Mouse (Mus musculus): ENCODE results near the gene Itpkb. TPM values are rescaled to one million over a fixed set of nuclear protein-coding genes. Genes with fewer than 3 reads are reported as not detected.

Gene Itpkb
- total RNA-seq (2012; rRNA removed), result 2.8 and 3.3 TPM in 2 replicates

DNA sequence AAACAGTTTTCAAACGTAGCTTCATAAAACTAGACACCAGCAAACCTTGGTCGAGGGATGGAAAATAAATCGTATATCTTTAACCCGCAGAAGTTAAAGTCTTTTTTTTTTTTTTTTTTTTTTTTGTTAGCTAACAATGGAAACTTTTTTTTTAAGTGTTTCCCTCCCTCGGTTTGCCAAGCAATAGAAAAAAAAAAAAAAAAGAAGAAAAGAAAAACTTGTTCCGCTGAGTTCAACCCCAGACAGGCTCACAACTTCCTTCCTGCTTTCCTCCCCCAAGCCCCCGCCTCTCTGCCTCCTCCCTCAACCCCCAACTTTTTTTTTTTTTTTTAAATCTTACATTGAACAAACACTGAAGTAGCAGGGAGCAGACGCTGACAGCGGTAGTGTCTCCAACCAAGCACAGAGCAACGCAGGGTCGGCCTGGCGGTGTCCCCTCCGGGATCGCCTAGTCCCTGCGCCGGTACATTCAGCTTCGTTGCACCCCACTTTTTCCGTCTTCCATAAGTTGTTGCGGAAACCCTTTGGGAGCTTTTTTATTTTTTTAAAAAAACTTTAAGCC lies at the start of gene Itpkb:
Itpkb (plus strand) TSS at position 341 of the 562 bp plus-strand sequence.
- no peaks in the 10 kb centered on the region for H3K9me3 ChIP-seq (ENCODE audit: control insufficient read depth, insufficient read depth, low read depth, low read length)
- no peak for TF ChIP-seq MAFK (IDR thresholded peaks at IDR 0.05; ENCODE audit: insufficient read depth, low read depth, low read length)
- TF ChIP-seq ZNF384 (IDR thresholded peaks at IDR 0.05; ENCODE audit: low read depth, low read length), result peak; percentile 87
- no peak within 1 kb of the TSS for H3K27ac ChIP-seq (ENCODE audit: insufficient read depth, low read depth, low read length, poor library complexity, severe bottlenecking)
- H3K4me3 ChIP-seq (ENCODE audit: insufficient read depth in 1 of 2, low read depth in 1 of 2, low read length in 2 of 2, poor library complexity in 1 of 2, severe bottlenecking in 1 of 2), result peak within 1 kb of the TSS; percentile 50 to 60
- in situ Hi-C loops (cut with MboI; ENCODE audit: low sequenced_read_pairs in 2 of 2, unreplicated experiment in 2 of 2), result no loop called here
- no peak for DNase-seq (ENCODE audit: low read depth, low spot score)
- H3K9ac ChIP-seq (ENCODE audit: insufficient read depth, low read depth, low read length, poor library complexity, severe bottlenecking), result peak within 1 kb of the TSS; percentile 38
- H3K36me3 ChIP-seq (ENCODE audit: control insufficient read depth, insufficient read depth, low read length, poor library complexity, severe bottlenecking), result no peaks in the 10 kb centered on the region
- peaks cover 1 to 4% of the 10 kb centered on the region in 2 experiments; a peak in 1 of 4 replicates for H3K4me1 ChIP-seq (ENCODE audit: control insufficient read depth in 2 of 2, insufficient read depth in 2 of 2, low read length in 2 of 2, poor library complexity in 1 of 2)

DNA sequence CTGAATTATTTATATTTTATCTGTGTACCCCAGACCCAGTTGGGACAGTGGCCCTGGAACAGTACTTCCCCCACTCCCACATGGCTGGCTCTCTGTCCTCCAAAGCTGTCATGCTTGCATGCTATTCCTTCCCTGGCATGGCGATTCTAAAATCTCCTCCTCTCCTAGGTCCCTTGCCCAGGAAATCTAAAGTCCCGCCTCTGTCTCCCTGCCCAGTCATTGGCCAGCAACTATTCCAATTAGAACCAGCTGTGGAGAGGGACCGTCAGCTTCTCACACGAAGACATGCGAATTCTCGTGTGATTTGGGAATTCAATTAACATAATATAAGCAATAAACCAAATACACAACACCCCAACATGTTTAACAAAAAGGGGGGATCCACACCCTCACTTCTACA lies 47.7 kb upstream of the Itpkb start:
- Histone ChIP-seq H3K9ac (ENCODE audit: insufficient read depth, low read depth, low read length, poor library complexity, severe bottlenecking) (no peak overlapping the region), H3K36me3 (ENCODE audit: control insufficient read depth, insufficient read depth, low read length, poor library complexity, severe bottlenecking) (no peaks in the 10 kb centered on the region), H3K4me3 (ENCODE audit: insufficient read depth in 1 of 2, low read depth in 1 of 2, low read length in 2 of 2, poor library complexity in 1 of 2, severe bottlenecking in 1 of 2) (no peak overlapping the region), H3K4me1 (ENCODE audit: control insufficient read depth in 2 of 2, insufficient read depth in 2 of 2, low read length in 2 of 2, poor library complexity in 1 of 2) (peaks cover 0 to 13% of the 10 kb centered on the region in 2 experiments; a peak in 2 of 4 replicates), H3K9me3 (ENCODE audit: control insufficient read depth, insufficient read depth, low read depth, low read length) (no peaks in the 10 kb centered on the region), H3K27ac (ENCODE audit: insufficient read depth, low read depth, low read length, poor library complexity, severe bottlenecking) (no peak overlapping the region)
- DNase-seq (ENCODE audit: low read depth, low spot score), result no peak
- in situ Hi-C loops (cut with MboI; ENCODE audit: low sequenced_read_pairs in 2 of 2, unreplicated experiment in 2 of 2), result loop anchor here in 1 of 2 experiments (10.0 kb wide), 1 partner anchor 122 kb away; no protein-coding TSS in a partner anchor
- TF ChIP-seq HCFC1 (IDR thresholded peaks at IDR 0.05; ENCODE audit: borderline replicate concordance, insufficient read depth, low read length) (no peak), CHD2 (IDR thresholded peaks at IDR 0.05; ENCODE audit: low read depth, low read length) (no peak), MAFK (IDR thresholded peaks at IDR 0.05; ENCODE audit: insufficient read depth, low read depth, low read length) (no peak), ZC3H11A (IDR thresholded peaks at IDR 0.05; ENCODE audit: borderline replicate concordance, low read depth, low read length) (no peak), ZNF384 (IDR thresholded peaks at IDR 0.05; ENCODE audit: low read depth, low read length) (no peak)

DNA sequence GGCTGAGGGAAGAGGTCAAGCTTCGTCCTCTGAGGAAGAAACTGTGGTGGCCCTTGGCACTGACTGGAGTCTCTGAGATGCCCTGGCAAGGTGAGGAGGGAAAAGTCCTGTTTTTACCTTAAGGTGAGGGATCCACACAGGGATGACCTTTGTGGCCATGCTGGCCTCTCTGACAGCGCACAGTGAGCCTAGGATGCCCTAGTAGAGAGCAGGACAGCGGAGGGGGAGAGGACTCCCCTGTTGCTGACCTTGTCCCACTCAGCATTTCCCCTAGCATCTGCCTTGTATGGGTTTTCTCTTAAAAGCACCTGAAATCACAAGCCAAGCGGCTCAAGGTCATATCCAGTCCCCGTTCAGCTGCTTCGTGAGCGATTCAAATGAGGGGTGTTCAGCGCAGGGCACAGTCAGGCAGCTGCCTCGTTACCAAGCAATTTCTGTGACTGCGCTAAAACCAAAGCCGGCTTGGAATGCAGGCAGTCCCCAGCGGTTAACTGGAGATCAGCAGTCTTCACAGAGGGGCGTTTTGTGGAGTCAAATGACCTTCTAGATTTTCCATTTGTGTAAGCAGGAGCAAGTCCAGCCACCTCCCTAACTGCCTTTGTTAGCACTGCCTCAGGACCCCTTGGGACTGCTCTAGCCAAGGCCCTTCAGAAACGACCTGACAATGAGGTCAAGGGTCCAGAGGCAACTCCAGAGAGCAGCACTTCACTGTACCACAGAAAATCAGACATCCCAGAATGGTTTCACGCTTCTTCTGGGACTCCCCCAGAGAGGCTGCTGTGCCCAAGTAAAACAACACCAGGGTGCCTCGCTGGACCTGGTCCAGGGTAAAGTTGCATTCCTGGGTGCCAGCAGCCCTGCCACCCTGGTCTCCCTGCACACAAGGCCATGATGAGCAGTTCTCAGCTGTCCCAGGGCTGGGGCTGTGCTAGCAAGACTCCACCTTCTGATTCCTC lies 46.2 kb upstream of the Itpkb start:
- no peak overlapping the region for H3K4me3 ChIP-seq (ENCODE audit: insufficient read depth in 1 of 2, low read depth in 1 of 2, low read length in 2 of 2, poor library complexity in 1 of 2, severe bottlenecking in 1 of 2)
- H3K36me3 ChIP-seq (ENCODE audit: control insufficient read depth, insufficient read depth, low read length, poor library complexity, severe bottlenecking), result no peaks in the 10 kb centered on the region
- no peak overlapping the region for H3K9ac ChIP-seq (ENCODE audit: insufficient read depth, low read depth, low read length, poor library complexity, severe bottlenecking)

DNA sequence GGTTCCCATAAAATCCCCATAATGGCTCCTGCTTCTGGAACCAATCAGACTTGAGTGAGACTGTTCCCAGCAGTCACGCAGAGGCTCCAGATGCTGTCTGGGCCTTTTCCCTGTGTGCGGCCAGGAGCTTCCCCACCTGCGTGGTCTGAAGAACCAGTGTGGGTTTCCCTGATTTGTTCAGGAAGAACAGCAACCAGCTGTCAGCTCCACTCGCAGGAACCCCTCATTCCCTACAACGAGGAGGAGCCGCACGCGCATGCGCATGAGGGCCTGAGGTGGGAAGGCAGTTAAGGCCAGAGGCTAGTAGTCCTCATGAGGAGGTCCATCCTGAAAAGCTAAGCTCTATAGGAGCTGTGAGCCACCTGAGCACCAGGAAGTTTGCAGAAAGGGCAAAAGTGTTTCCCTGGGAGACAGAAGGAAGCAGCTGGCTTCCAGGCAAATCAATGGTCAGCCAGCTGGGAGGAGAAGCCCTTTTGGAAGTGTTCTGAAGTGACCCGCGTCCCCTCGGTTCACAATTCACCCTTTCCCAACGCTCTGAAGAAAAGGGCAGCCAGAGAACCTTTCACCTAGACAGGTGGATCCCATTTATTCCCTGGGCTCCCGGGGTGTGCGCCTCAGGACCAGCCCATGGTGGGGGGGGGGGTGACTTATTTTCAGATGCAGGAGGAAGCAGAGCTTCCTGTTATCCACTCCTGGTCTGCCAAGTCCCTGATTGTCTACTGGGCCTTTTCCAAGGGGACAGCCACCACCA lies 44.0 kb upstream of the Itpkb start:
- no peak for DNase-seq (ENCODE audit: low read depth, low spot score)
- in situ Hi-C loops (cut with MboI; ENCODE audit: low sequenced_read_pairs in 2 of 2, unreplicated experiment in 2 of 2), result loop anchor here in 1 of 2 experiments (10.0 kb wide), 1 partner anchor 119 kb away; no protein-coding TSS in a partner anchor
- peaks cover 0 to 19% of the 10 kb centered on the region in 2 experiments; a peak in 1 of 4 replicates for H3K4me1 ChIP-seq (ENCODE audit: control insufficient read depth in 2 of 2, insufficient read depth in 2 of 2, low read length in 2 of 2, poor library complexity in 1 of 2)

More for the DNA sequence above, 46.2 kb upstream of the Itpkb start:
- H3K4me1 ChIP-seq (ENCODE audit: control insufficient read depth in 2 of 2, insufficient read depth in 2 of 2, low read length in 2 of 2, poor library complexity in 1 of 2), result peaks cover 0 to 14% of the 10 kb centered on the region in 2 experiments; a peak in 2 of 4 replicates
- in situ Hi-C loops (cut with MboI; ENCODE audit: low sequenced_read_pairs in 2 of 2, unreplicated experiment in 2 of 2), result loop anchor here in 1 of 2 experiments (10.0 kb wide), 1 partner anchor 121 kb away; no protein-coding TSS in a partner anchor
- peak; percentile 48 for DNase-seq (ENCODE audit: low read depth, low spot score)
- TF ChIP-seq ZC3H11A (IDR thresholded peaks at IDR 0.05; ENCODE audit: borderline replicate concordance, low read depth, low read length) (no peak), CHD2 (IDR thresholded peaks at IDR 0.05; ENCODE audit: low read depth, low read length) (no peak), MAFK (IDR thresholded peaks at IDR 0.05; ENCODE audit: insufficient read depth, low read depth, low read length) (0 out of 2 replicates have a peak, but pooled peaks have one; percentile 65)
- no peaks in the 10 kb centered on the region for H3K9me3 ChIP-seq (ENCODE audit: control insufficient read depth, insufficient read depth, low read depth, low read length)
- no peak overlapping the region for H3K27ac ChIP-seq (ENCODE audit: insufficient read depth, low read depth, low read length, poor library complexity, severe bottlenecking)

More for the DNA sequence above, 44.0 kb upstream of the Itpkb start:
- Histone ChIP-seq H3K9me3 (ENCODE audit: control insufficient read depth, insufficient read depth, low read depth, low read length) (no peaks in the 10 kb centered on the region), H3K4me3 (ENCODE audit: insufficient read depth in 1 of 2, low read depth in 1 of 2, low read length in 2 of 2, poor library complexity in 1 of 2, severe bottlenecking in 1 of 2) (no peak overlapping the region), H3K9ac (ENCODE audit: insufficient read depth, low read depth, low read length, poor library complexity, severe bottlenecking) (no peak overlapping the region), H3K36me3 (ENCODE audit: control insufficient read depth, insufficient read depth, low read length, poor library complexity, severe bottlenecking) (no peaks in the 10 kb centered on the region), H3K27ac (ENCODE audit: insufficient read depth, low read depth, low read length, poor library complexity, severe bottlenecking) (no peak overlapping the region)
- no peak for TF ChIP-seq HCFC1 (IDR thresholded peaks at IDR 0.05; ENCODE audit: borderline replicate concordance, insufficient read depth, low read length)
- TF ChIP-seq ZC3H11A (IDR thresholded peaks at IDR 0.05; ENCODE audit: borderline replicate concordance, low read depth, low read length), result no peak
- no peak for TF ChIP-seq ZNF384 (IDR thresholded peaks at IDR 0.05; ENCODE audit: low read depth, low read length)
- TF ChIP-seq CHD2 (IDR thresholded peaks at IDR 0.05; ENCODE audit: low read depth, low read length), result no peak
- TF ChIP-seq MAFK (IDR thresholded peaks at IDR 0.05; ENCODE audit: insufficient read depth, low read depth, low read length), result no peak
